Mouse (Mus musculus): ENCODE data around the gene Hypk. TPM values are rescaled to one million over a fixed set of nuclear protein-coding genes. Genes with fewer than 3 reads are reported as not detected.

The Hypk gene
- polyA plus RNA-seq, 2 experiments, result 45.0 to 94.1 TPM

DNA sequence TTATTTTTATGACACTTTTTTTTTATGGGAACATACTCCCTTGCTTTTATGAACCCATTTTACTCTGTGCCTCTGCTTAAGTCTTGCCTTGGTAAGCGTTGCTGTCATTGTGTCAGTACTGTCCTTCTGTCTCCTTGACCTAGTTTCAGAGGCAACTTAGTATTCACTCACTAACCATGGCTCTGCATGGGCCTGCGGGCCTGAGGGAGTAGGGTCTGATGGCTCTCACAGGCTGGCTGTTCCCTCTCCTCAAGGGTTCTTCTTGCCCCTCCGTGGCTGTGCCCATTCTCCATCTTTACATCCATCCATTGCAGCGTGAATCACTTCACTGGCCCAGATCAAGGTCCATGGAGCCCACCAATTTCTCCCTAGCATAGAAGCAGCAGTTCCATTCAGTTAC is 6.6 kb upstream of the Hypk start:
- ATAC-seq (ENCODE audit: low FRiP score, low read depth) (no peak), DNase-seq (ENCODE audit: low spot score) (no peak)
- TF ChIP-seq POLR2A (IDR thresholded peaks at IDR 0.05; ENCODE audit: borderline replicate concordance, extremely low read depth, insufficient read depth, insufficient read length), result no peak
- H3K27me3 ChIP-seq (ENCODE audit: control insufficient read depth, insufficient read depth, low read length), result no peaks in the 10 kb centered on the region
- WGBS, result 68% methylated on average over 4 of the region's 4 CpGs
- peaks cover 22% of the 10 kb centered on the region for H3K4me1 ChIP-seq (ENCODE audit: control insufficient read depth, insufficient read depth, low read length)
- no peak overlapping the region for H3K4me2 ChIP-seq (replicated peaks; ENCODE audit: low read depth, low read length, severe bottlenecking)
- H3K27ac ChIP-seq (replicated peaks; ENCODE audit: low read depth, low read length), result no peak overlapping the region
- peaks cover 11% of the 10 kb centered on the region; the same call in 1 of the 2 replicates for H3K36me3 ChIP-seq (ENCODE audit: control insufficient read depth, insufficient read depth, low read length)
- H3K4me3 ChIP-seq (replicated peaks; ENCODE audit: low read length), result no peak overlapping the region
- H3K9me3 ChIP-seq (ENCODE audit: control insufficient read depth, low read length), result no peaks in the 10 kb centered on the region
- H3K9ac ChIP-seq (ENCODE audit: low read depth, low read length, severe bottlenecking), result no peak overlapping the region

DNA sequence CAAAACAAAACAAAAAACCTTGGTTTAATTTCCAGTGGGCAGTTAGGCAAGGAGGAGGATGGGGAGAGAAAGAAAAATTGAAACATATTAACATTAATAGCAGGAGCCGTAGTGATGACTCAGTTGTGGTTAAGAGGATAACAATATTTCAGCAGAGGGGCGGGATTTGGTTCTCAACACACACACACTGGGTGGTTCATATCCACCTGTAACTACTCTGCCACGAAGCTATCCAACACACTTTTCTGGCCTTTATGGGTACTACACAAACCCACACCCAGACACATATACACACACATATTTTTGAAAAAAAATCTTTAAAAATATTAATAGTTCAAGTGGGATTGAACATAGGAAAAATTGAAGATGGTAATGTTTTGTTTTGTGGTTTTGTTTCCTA is 6.1 kb upstream of the Hypk start:
- Histone ChIP-seq H3K4me1 (ENCODE audit: control insufficient read depth, insufficient read depth, low read length) (peaks cover 17% of the 10 kb centered on the region), H3K9me3 (ENCODE audit: control insufficient read depth, low read length) (no peaks in the 10 kb centered on the region), H3K4me2 (replicated peaks; ENCODE audit: low read depth, low read length, severe bottlenecking) (no peak overlapping the region), H3K27ac (replicated peaks; ENCODE audit: low read depth, low read length) (no peak overlapping the region), H3K4me3 (replicated peaks; ENCODE audit: low read length) (no peak overlapping the region), H3K9ac (ENCODE audit: low read depth, low read length, severe bottlenecking) (no peak overlapping the region), H3K36me3 (ENCODE audit: control insufficient read depth, insufficient read depth, low read length) (peaks cover 13% of the 10 kb centered on the region; the same call in 1 of the 2 replicates), H3K27me3 (ENCODE audit: control insufficient read depth, insufficient read depth, low read length) (no peaks in the 10 kb centered on the region)
- TF ChIP-seq POLR2A (IDR thresholded peaks at IDR 0.05; ENCODE audit: borderline replicate concordance, extremely low read depth, insufficient read depth, insufficient read length), result no peak
- 90% methylated on average over 3 of the region's 3 CpGs for WGBS
- ATAC-seq (ENCODE audit: low FRiP score, low read depth) (no peak), DNase-seq (ENCODE audit: low spot score) (no peak)

DNA sequence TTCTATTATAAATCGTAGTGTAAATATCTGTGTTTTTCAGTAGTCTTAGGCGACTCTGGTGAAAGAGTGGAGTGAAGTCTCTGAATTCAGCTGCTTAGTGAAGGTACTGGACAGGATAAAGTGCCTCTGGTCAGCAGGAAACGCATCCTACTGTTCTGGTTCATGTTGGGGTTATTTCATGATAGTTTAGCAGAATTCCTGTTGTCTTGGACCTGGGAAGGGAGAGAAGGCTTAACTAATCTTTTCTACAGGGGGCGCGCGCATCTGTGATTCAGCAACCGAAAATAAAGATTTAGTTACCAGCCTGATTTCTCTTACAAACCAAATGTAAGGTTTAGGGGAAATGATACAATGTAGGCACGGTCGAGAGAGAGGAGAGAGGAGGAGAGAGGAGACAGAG is 5.0 kb upstream of the Hypk start:
- WGBS, result 17% methylated on average over 9 of the region's 9 CpGs
- H3K9ac ChIP-seq (ENCODE audit: low read depth, low read length, severe bottlenecking), result peak overlapping the region; percentile 61
- ATAC-seq (ENCODE audit: low FRiP score, low read depth), result no peak
- H3K27me3 ChIP-seq (ENCODE audit: control insufficient read depth, insufficient read depth, low read length), result no peaks in the 10 kb centered on the region
- peak overlapping the region; percentile 99 for H3K4me3 ChIP-seq (replicated peaks; ENCODE audit: low read length)
- peak; percentile 64 for DNase-seq (ENCODE audit: low spot score)
- H3K9me3 ChIP-seq (ENCODE audit: control insufficient read depth, low read length), result no peaks in the 10 kb centered on the region
- TF ChIP-seq POLR2A (IDR thresholded peaks at IDR 0.05; ENCODE audit: borderline replicate concordance, extremely low read depth, insufficient read depth, insufficient read length), result no peak
- peak overlapping the region; percentile 94 for H3K27ac ChIP-seq (replicated peaks; ENCODE audit: low read depth, low read length)
- peak overlapping the region; percentile 89 for H3K4me2 ChIP-seq (replicated peaks; ENCODE audit: low read depth, low read length, severe bottlenecking)
- H3K4me1 ChIP-seq (ENCODE audit: control insufficient read depth, insufficient read depth, low read length), result peaks cover 10% of the 10 kb centered on the region
- peaks cover 24% of the 10 kb centered on the region for H3K36me3 ChIP-seq (ENCODE audit: control insufficient read depth, insufficient read depth, low read length)

DNA sequence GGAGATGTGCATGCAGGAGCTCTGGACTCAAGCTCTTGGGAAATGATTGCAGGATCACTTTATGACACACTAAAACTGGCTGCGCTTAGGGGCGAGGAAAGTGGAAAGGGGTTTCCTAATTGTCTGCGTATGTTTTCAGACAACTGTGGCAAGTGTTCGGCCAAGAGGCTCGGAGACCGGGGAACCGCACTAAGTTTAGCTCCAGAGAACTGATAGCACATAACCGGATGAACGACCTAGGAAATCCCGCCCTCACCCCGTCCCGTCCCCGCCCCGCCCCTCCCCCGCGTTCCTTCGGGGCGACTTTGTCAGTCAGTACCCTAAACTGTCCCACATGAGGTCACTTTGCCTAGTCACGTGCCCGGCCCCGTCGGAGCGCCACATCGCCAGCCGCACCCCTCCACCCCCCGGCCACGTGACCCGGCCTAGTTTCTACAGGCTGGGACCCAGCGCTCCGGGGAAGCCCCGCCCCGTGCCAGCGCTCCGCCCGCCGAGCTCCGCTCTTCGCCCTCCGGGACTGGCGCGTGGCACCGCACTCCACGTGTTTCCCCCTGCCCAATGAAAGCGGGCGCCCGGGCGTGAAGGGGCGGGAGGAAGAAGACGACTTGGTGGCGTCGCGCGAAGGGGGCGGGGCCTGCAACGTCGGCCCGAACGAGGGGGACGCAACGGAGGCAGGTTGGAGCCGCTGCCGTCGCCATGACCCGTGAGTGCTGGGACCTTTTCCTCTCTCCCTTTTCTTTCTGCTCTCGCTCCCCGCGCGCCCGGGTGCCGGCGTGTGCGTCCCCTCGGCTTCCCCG is 4.2 kb upstream of the Hypk start, which contains the start of gene Serf2:
Gene Serf2 (plus strand): TSS at position 457 of the 797 bp plus-strand sequence.
- Histone ChIP-seq H3K9me3 (ENCODE audit: control insufficient read depth, low read length) (no peaks in the 10 kb centered on the region), H3K4me2 (replicated peaks; ENCODE audit: low read depth, low read length, severe bottlenecking) (peak within 1 kb of the TSS; percentile 89), H3K36me3 (ENCODE audit: control insufficient read depth, insufficient read depth, low read length) (peaks cover 32% of the 10 kb centered on the region), H3K27me3 (ENCODE audit: control insufficient read depth, insufficient read depth, low read length) (no peaks in the 10 kb centered on the region), H3K9ac (ENCODE audit: low read depth, low read length, severe bottlenecking) (peak within 1 kb of the TSS; percentile 93), H3K4me1 (ENCODE audit: control insufficient read depth, insufficient read depth, low read length) (peaks cover 10% of the 10 kb centered on the region), H3K4me3 (replicated peaks; ENCODE audit: low read length) (peak within 1 kb of the TSS; percentile 99), H3K27ac (replicated peaks; ENCODE audit: low read depth, low read length) (peak within 1 kb of the TSS; percentile 94)
- WGBS, result 2% methylated on average over 45 of the region's 74 CpGs
- TF ChIP-seq POLR2A (IDR thresholded peaks at IDR 0.05; ENCODE audit: borderline replicate concordance, extremely low read depth, insufficient read depth, insufficient read length), result peak; percentile 97
- DNase-seq (ENCODE audit: low spot score) (peak; percentile 98), ATAC-seq (ENCODE audit: low FRiP score, low read depth) (peak; percentile 96)

DNA sequence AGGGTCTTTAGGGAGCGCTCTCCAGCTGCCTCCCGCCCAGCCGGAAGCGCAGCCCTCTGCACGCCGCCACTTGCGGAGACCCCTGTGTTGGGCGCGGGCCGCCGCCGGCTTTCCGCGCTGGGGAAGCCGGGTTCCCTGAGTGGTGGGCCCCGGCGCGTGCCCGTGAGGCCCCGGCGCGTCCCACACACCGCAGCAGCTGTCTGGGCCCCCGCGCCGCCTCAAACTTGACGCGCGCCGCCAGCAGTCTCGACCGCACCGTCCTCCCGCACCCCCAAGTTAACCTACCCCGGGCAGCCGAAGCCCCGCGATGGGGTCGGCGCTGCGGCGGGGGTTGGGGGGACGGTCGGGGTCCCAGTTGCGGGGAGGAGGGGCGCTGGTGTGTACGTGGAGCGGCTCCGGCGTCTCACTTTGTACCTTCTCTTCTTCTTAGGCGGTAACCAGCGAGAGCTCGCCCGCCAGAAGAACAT is 3.5 kb upstream of the Hypk start:
- TF ChIP-seq POLR2A (IDR thresholded peaks at IDR 0.05; ENCODE audit: borderline replicate concordance, extremely low read depth, insufficient read depth, insufficient read length), result no peak
- WGBS, result 5% methylated on average over 44 of the region's 54 CpGs
- no peaks in the 10 kb centered on the region for H3K9me3 ChIP-seq (ENCODE audit: control insufficient read depth, low read length)
- H3K4me1 ChIP-seq (ENCODE audit: control insufficient read depth, insufficient read depth, low read length), result peaks cover 10% of the 10 kb centered on the region
- H3K36me3 ChIP-seq (ENCODE audit: control insufficient read depth, insufficient read depth, low read length), result peaks cover 37% of the 10 kb centered on the region
- peak overlapping the region; percentile 99 for H3K4me3 ChIP-seq (replicated peaks; ENCODE audit: low read length)
- H3K4me2 ChIP-seq (replicated peaks; ENCODE audit: low read depth, low read length, severe bottlenecking), result peak overlapping the region; percentile 89
- H3K27me3 ChIP-seq (ENCODE audit: control insufficient read depth, insufficient read depth, low read length), result no peaks in the 10 kb centered on the region
- peak overlapping the region; percentile 94 for H3K27ac ChIP-seq (replicated peaks; ENCODE audit: low read depth, low read length)
- peak overlapping the region; percentile 93 for H3K9ac ChIP-seq (ENCODE audit: low read depth, low read length, severe bottlenecking)
- DNase-seq (ENCODE audit: low spot score), result no peak
- peak; percentile 34 for ATAC-seq (ENCODE audit: low FRiP score, low read depth)
